Mouse (Mus musculus): Measurements from ENCODE around the gene Aldh18a1.
"Not testable (repeated sequence)": the region's sequence is repeated elsewhere in the genome, so short reads cannot be mapped to it uniquely, and the experiment has no call there.

Aldh18a1 gene

GRCm38 (mm10) chr19:40586908-40587307, 1.4 kb downstream of the Aldh18a1 start:
- DNase-seq (ENCODE audit: low spot score in 2 of 2) = no peak

- DNase-seq (ENCODE audit: low spot score in 2 of 2) = no peak
Observed at GRCm38 (mm10) chr19:40581662-40582061, 6.6 kb downstream of the Aldh18a1 start.

GRCm38 (mm10) chr19:40580902-40581301, 7.4 kb downstream of the Aldh18a1 start:
- DNase-seq (ENCODE audit: low spot score in 2 of 2) = no peak

GRCm38 (mm10) chr19:40575438-40575837, 12.8 kb downstream of the Aldh18a1 start:
- DNase-seq (ENCODE audit: low spot score in 2 of 2) = no peak

- no peak for DNase-seq (ENCODE audit: low spot score in 2 of 2)
Observed at GRCm38 (mm10) chr19:40570726-40571125, 17.5 kb downstream of the Aldh18a1 start.

- no peak for DNase-seq (ENCODE audit: low spot score in 2 of 2)
Observed at GRCm38 (mm10) chr19:40567616-40568015, 20.6 kb downstream of the Aldh18a1 start.

- no peak for DNase-seq (ENCODE audit: low spot score in 2 of 2)
Observed at GRCm38 (mm10) chr19:40563880-40564645, 24.2 kb downstream of the Aldh18a1 start.

- not testable (repeated sequence) for DNase-seq (ENCODE audit: low spot score in 2 of 2)
Observed at GRCm38 (mm10) chr19:40561521-40561920, 26.7 kb downstream of the Aldh18a1 start.

GRCm38 (mm10) chr19:40556029-40556428, 32.2 kb downstream of the Aldh18a1 start:
- no peak for DNase-seq (ENCODE audit: low spot score in 2 of 2)

- no peak for DNase-seq (ENCODE audit: low spot score in 2 of 2)
Observed at GRCm38 (mm10) chr19:40555136-40555535, 33.1 kb downstream of the Aldh18a1 start.

- no peak for DNase-seq (ENCODE audit: low spot score in 2 of 2)
Observed at GRCm38 (mm10) chr19:40554343-40554742, 33.9 kb downstream of the Aldh18a1 start.

GRCm38 (mm10) chr19:40553849-40554248, 34.4 kb downstream of the Aldh18a1 start:
- no peak for DNase-seq (ENCODE audit: low spot score in 2 of 2)

- DNase-seq (ENCODE audit: low spot score in 2 of 2) = no peak
Observed at GRCm38 (mm10) chr19:40553014-40553789, 35.1 kb downstream of the Aldh18a1 start.

GRCm38 (mm10) chr19:40549516-40550135, 38.6 kb downstream of the Aldh18a1 start:
- no peak for DNase-seq (ENCODE audit: low spot score in 2 of 2)

- DNase-seq (ENCODE audit: low spot score in 2 of 2) = no peak
Observed at GRCm38 (mm10) chr19:40548796-40549515, 39.3 kb downstream of the Aldh18a1 start.

GRCm38 (mm10) chr19:40548386-40548785, 39.9 kb downstream of the Aldh18a1 start:
- DNase-seq (ENCODE audit: low spot score in 2 of 2) = no peak

- peak in 1 of 2 experiments; percentile 21 for DNase-seq (ENCODE audit: low spot score in 2 of 2)
Observed at GRCm38 (mm10) chr19:40544856-40545255, 43.4 kb downstream of the Aldh18a1 start.

GRCm38 (mm10) chr19:40542776-40543175, 45.5 kb downstream of the Aldh18a1 start:
- DNase-seq (ENCODE audit: low spot score in 2 of 2) = no peak

GRCm38 (mm10) chr19:40536526-40536925, 51.7 kb downstream of the Aldh18a1 start:
- no peak for DNase-seq (ENCODE audit: low spot score in 2 of 2)

- no peak for DNase-seq (ENCODE audit: low spot score in 2 of 2)
Observed at GRCm38 (mm10) chr19:40532525-40532924, 55.7 kb downstream of the Aldh18a1 start.

GRCm38 (mm10) chr19:40530323-40530722, 57.9 kb downstream of the Aldh18a1 start:
- no peak for DNase-seq (ENCODE audit: low spot score in 2 of 2)

- no peak for DNase-seq (ENCODE audit: low spot score in 2 of 2)
Observed at GRCm38 (mm10) chr19:40528254-40528653, 60.0 kb downstream of the Aldh18a1 start.

Data from right cerebral cortex, postnatal 36 days (tissue).